ENCODE assay signal across 8 mouse cellular contexts in genomic region chr2:28465836-28466518, GRCm38 (mm10). TPM values are rescaled to one million over a fixed set of nuclear protein-coding genes. Genes with fewer than 3 reads are reported as not detected.
DNase-seq lines count a peak whose midpoint lies in the region; ATAC-seq and TF ChIP-seq lines count a peak whose summit lies in the region.

Gene 1700007K13Rik (minus strand): TSS chr2:28466332.

- H3K27me3 ChIP-seq in ES-Bruce4 (ENCODE audit: control insufficient read depth, insufficient read depth, low read length, poor library complexity, severe bottlenecking) = no peaks in the 10 kb centered on the region
- no peaks in the 10 kb centered on the region for H3K27me3 ChIP-seq in forebrain, embryonic 11.5 days (ENCODE audit: control insufficient read depth, insufficient read depth, low read length)
- peaks cover 19% of the 10 kb centered on the region for H3K27me3 ChIP-seq in hindbrain, embryonic 10.5 days (ENCODE audit: insufficient read depth, poor library complexity, severe bottlenecking)

- TF ChIP-seq CTCF in ES-Bruce4 (IDR thresholded peaks at IDR 0.05; ENCODE audit: low read depth, low read length) = no peak
- no peak for TF ChIP-seq CTCF in lung, adult 2 months (IDR thresholded peaks at IDR 0.05; ENCODE audit: insufficient read depth, low read length)
- TF ChIP-seq CTCF in olfactory bulb, adult 2 months (IDR thresholded peaks at IDR 0.05; ENCODE audit: insufficient read depth, low read depth, low read length) = no peak

- H3K9me3 ChIP-seq in ES-Bruce4 (replicated peaks; ENCODE audit: control insufficient read depth, insufficient read depth, low read length, poor library complexity, severe bottlenecking) = no peaks in the 10 kb centered on the region
- no peaks in the 10 kb centered on the region for H3K9me3 ChIP-seq in forebrain, embryonic 11.5 days (ENCODE audit: control insufficient read depth, low read length)
- no peaks in the 10 kb centered on the region for H3K9me3 ChIP-seq in hindbrain, embryonic 10.5 days

- H3K4me3 ChIP-seq in ES-Bruce4 (ENCODE audit: low read depth, low read length) = peak within 1 kb of the TSS; percentile 76
- H3K4me3 ChIP-seq in forebrain, embryonic 11.5 days (ENCODE audit: low read depth, low read length) = peak within 1 kb of the TSS; percentile 19; the same call in 1 of the 2 replicates
- H3K4me3 ChIP-seq in hindbrain, embryonic 10.5 days = peak within 1 kb of the TSS; percentile 50
- H3K4me3 ChIP-seq in lung, adult 2 months (replicated peaks; ENCODE audit: extremely low read depth, low read depth, low read length) = no peak within 1 kb of the TSS
- H3K4me3 ChIP-seq in olfactory bulb, adult 2 months (ENCODE audit: insufficient read depth, low read depth, low read length) = peak within 1 kb of the TSS; percentile 0; the same call in 1 of the 2 replicates

- H3K27ac ChIP-seq in ES-Bruce4 (ENCODE audit: insufficient read depth, low read length) = peak within 1 kb of the TSS; percentile 95
- H3K27ac ChIP-seq in forebrain, embryonic 11.5 days (ENCODE audit: low read depth, low read length) = no peak within 1 kb of the TSS
- peak within 1 kb of the TSS; percentile 73 for H3K27ac ChIP-seq in hindbrain, embryonic 10.5 days
- H3K27ac ChIP-seq in olfactory bulb, adult 2 months (ENCODE audit: insufficient read depth, low read depth, low read length) = no peak within 1 kb of the TSS

- peak within 1 kb of the TSS; percentile 52 for H3K4me2 ChIP-seq in forebrain, embryonic 11.5 days (ENCODE audit: low read depth, low read length, severe bottlenecking)

- peak; percentile 86 for TF ChIP-seq EP300 in ES-Bruce4 (IDR thresholded peaks at IDR 0.05; ENCODE audit: insufficient read depth, low read depth, low read length)

- H3K4me1 ChIP-seq in ES-Bruce4 (ENCODE audit: control insufficient read depth, insufficient read depth, low read length) = no peaks in the 10 kb centered on the region
- peaks cover 11% of the 10 kb centered on the region for H3K4me1 ChIP-seq in forebrain, embryonic 11.5 days (replicated peaks; ENCODE audit: control insufficient read depth, insufficient read depth, low read length)
- peaks cover 37% of the 10 kb centered on the region for H3K4me1 ChIP-seq in hindbrain, embryonic 10.5 days (replicated peaks)
- H3K4me1 ChIP-seq in lung, adult 2 months (ENCODE audit: control insufficient read depth, insufficient read depth, low read length) = peaks cover 2% of the 10 kb centered on the region; the same call in 1 of the 2 replicates
- peaks cover 21% of the 10 kb centered on the region for H3K4me1 ChIP-seq in olfactory bulb, adult 2 months (ENCODE audit: control insufficient read depth, insufficient read depth, low read length)

- WGBS in forebrain, embryonic 11.5 days = 5% methylated on average over 25 of the region's 25 CpGs
- 6% methylated on average over 25 of the region's 25 CpGs for WGBS in hindbrain, embryonic 10.5 days
- 4% methylated on average over 25 of the region's 25 CpGs for WGBS in lung, adult 2 months
- WGBS in olfactory bulb, adult 2 months = 6% methylated on average over 25 of the region's 25 CpGs

- H3K36me3 ChIP-seq in ES-Bruce4 (ENCODE audit: control insufficient read depth, insufficient read depth, low read length, poor library complexity, severe bottlenecking) = peaks cover 18% of the 10 kb centered on the region
- peaks cover 16% of the 10 kb centered on the region for H3K36me3 ChIP-seq in forebrain, embryonic 11.5 days (ENCODE audit: control insufficient read depth, insufficient read depth, low read length)
- H3K36me3 ChIP-seq in hindbrain, embryonic 10.5 days = peaks cover 23% of the 10 kb centered on the region

- no peak for TF ChIP-seq POLR2A in ES-Bruce4 (IDR thresholded peaks at IDR 0.05; ENCODE audit: insufficient read depth, low read length)
- TF ChIP-seq POLR2A in lung, adult 2 months (IDR thresholded peaks at IDR 0.05; ENCODE audit: borderline replicate concordance, extremely low read depth, low read depth, low read length) = peak; percentile 27; the same call in 1 of the 2 replicates
- no peak for TF ChIP-seq POLR2A in olfactory bulb, adult 2 months (IDR thresholded peaks at IDR 0.05; ENCODE audit: insufficient read depth, low read depth, low read length)

- peak within 1 kb of the TSS; percentile 47 for H3K9ac ChIP-seq in ES-Bruce4 (ENCODE audit: low read depth, poor library complexity, severe bottlenecking)
- peak within 1 kb of the TSS; percentile 49 for H3K9ac ChIP-seq in forebrain, embryonic 11.5 days (ENCODE audit: low read length)

- peak; percentile 62 for ATAC-seq in forebrain, embryonic 11.5 days (replicated peaks; ENCODE audit: low FRiP score)

- DNase-seq in c-Kit-positive CD71-positive TER-119-negative erythroid progenitor cells, embryonic 14.5 days (ENCODE audit: low read depth) = peak; percentile 44
- peak; percentile 82 for DNase-seq in forebrain, embryonic 11.5 days (ENCODE audit: low spot score)
- peak; percentile 80 for DNase-seq in hindbrain, embryonic 10.5 days (ENCODE audit: low spot score)
- DNase-seq in layer of hippocampus, adult 18-20 months (ENCODE audit: low spot score in 2 of 2) = peak; percentile 51 to 73
- DNase-seq in lung, adult 2 months = peak; percentile 59
- peak; percentile 72 for DNase-seq in thymus, postnatal 14 days

RNA-seq across cellular contexts. Expression of gene 1700007K13Rik, which starts in this region (rescaled TPM):
- polyA plus RNA-seq in ES-Bruce4 (2011; ENCODE audit: insufficient read depth, insufficient read length, low read depth, missing spikeins) = 34.9 and 41.9 TPM in 2 replicates
- polyA plus RNA-seq in forebrain, embryonic 11.5 days (2014; fragmentation: Nextera tagmentation; extraction: Ambion mirVana) = 1.6 and 2.2 TPM in 2 replicates
- 2.3 and 3.6 TPM in 2 replicates for polyA plus RNA-seq in hindbrain, embryonic 10.5 days (2016; fragmentation: Nextera tagmentation; extraction: Ambion mirVana)
- total RNA-seq in layer of hippocampus, adult 18-20 months (2021) = 1 to 10 TPM; 2.7 to 4.5 TPM
- 7.4 and 10.5 TPM in 2 replicates for polyA plus RNA-seq in lung, adult 2 months (2012; rRNA removed)
- not detected in 2 replicates for polyA plus RNA-seq in olfactory bulb, adult 2 months (2012; ENCODE audit: insufficient read depth, insufficient read length, low replicate concordance, missing spikeins)

Comparison
In these comparisons a context has a peak if more than half of its experiments do, and no peak if none do; other contexts are left out.
1. H3K27ac ChIP-seq: peak in ES-Bruce4 (single experiment) and hindbrain, embryonic 10.5 days (single experiment); none in forebrain, embryonic 11.5 days (single experiment) and olfactory bulb, adult 2 months (single experiment).
2. Peak in every context shown above with its lines, with median percentiles within 50 percentile points of each other: DNase-seq.